Comparison of ENCODE assay signal across 17 mouse cellular contexts in the genomic region with DNA sequence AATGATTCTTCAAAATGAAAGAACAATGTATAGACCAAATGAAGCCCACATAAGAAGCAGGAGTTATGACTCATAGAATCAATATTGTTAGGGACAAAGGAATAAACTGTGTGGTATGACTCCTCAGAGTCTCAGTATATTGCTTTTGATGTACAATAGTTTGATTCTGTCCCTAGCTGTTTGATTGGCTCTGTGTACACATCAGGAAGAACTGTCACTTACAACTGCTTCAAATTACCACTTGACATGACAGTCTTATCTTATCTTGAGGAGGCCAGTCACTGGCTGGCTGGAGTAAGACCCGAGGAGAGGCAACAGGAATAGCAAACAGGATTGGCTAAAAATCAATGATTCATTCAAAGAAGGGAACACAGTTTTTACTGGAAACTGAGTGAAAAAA.
"Had no signal": no experiment of that assay in that cellular context is flagged by ENCODE, and none has a peak within 500 bp of the region (broad histone marks: within the 10 kb centered on the region; RNA-seq: fewer than 3 reads in every experiment).

No protein-coding gene starts in this region.

- H3K4me1 ChIP-seq: liver, embryonic 15.5 days; lung, embryonic 15.5 days; megakaryocyte, embryonic 14.5 days; midbrain, embryonic 12.5 days; midbrain, embryonic 15.5 days; neural tube, embryonic 12.5 days; stomach, embryonic 15.5 days had no signal

- H3K27ac ChIP-seq: liver, embryonic 15.5 days; lung, embryonic 15.5 days; macrophage; midbrain, embryonic 12.5 days; midbrain, embryonic 15.5 days; neural tube, embryonic 12.5 days; stomach, embryonic 15.5 days; stomach, postnatal 0 days had no signal

- H3K4me2 ChIP-seq: liver, embryonic 15.5 days; lung, embryonic 15.5 days; midbrain, embryonic 12.5 days; midbrain, embryonic 15.5 days; neural tube, embryonic 12.5 days; stomach, embryonic 15.5 days had no signal

- H3K36me3 ChIP-seq: liver, embryonic 15.5 days; lung, embryonic 15.5 days; midbrain, embryonic 12.5 days; midbrain, embryonic 15.5 days; neural tube, embryonic 12.5 days; stomach, embryonic 15.5 days had no signal

- ATAC-seq: liver, postnatal 0 days; lung, postnatal 0 days; midbrain, embryonic 15.5 days had no signal

- H3K4me3 ChIP-seq: liver, embryonic 15.5 days; lung, embryonic 15.5 days; megakaryocyte, embryonic 14.5 days; midbrain, embryonic 12.5 days; midbrain, embryonic 15.5 days; neural tube, embryonic 12.5 days; stomach, embryonic 15.5 days had no signal

- H3K27me3 ChIP-seq: liver, embryonic 15.5 days; lung, embryonic 15.5 days; megakaryocyte, embryonic 14.5 days; midbrain, embryonic 12.5 days; midbrain, embryonic 15.5 days; neural tube, embryonic 12.5 days; stomach, embryonic 15.5 days had no signal

- H3K9me3 ChIP-seq: liver, embryonic 15.5 days; lung, embryonic 15.5 days; megakaryocyte, embryonic 14.5 days; midbrain, embryonic 12.5 days; midbrain, embryonic 15.5 days; neural tube, embryonic 12.5 days; stomach, embryonic 15.5 days had no signal

- DNase-seq: liver, postnatal 0 days; lung, adult 2 months; lung, postnatal 14 days; lung, postnatal 36 days; right cerebral cortex, postnatal 14 days; thymus, postnatal 14 days; thymus, postnatal 36 days had no signal

- H3K9ac ChIP-seq: liver, embryonic 15.5 days; liver, postnatal 0 days; lung, embryonic 15.5 days; midbrain, embryonic 12.5 days; midbrain, embryonic 15.5 days; neural tube, embryonic 12.5 days; stomach, embryonic 15.5 days had no signal
